Mouse (Mus musculus): ENCODE measurements around the gene Gm9817.

DNA sequence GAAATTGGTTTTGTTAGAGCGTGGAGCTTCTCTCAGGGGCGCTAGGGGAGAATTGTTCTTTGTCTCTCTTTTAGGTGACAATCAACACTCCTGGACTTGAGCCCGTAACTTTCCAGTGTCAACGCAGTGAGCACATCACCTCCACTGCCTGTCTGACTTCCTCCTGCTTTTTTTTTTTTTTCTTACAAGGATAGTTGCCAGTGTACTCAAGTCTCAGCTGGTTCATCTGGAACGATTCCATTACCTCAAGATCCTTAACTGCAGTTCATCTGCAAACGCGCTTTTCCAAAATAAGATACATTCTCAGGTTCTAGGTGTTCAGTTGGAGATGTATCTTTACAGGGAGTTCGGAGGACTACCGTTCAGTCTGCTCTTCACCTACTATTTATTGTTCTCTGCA lies 16.5 kb downstream of the Gm9817 start:
- no peak for TF ChIP-seq CEBPB (IDR thresholded peaks at IDR 0.05; ENCODE audit: insufficient read depth, poor library complexity, severe bottlenecking)
- TF ChIP-seq POLR2A (IDR thresholded peaks at IDR 0.05; ENCODE audit: insufficient read length, low read depth): no peak
- TF ChIP-seq MAX (IDR thresholded peaks at IDR 0.05; ENCODE audit: low read depth): no peak
- no peak for TF ChIP-seq POLR2AphosphoS2 (IDR thresholded peaks at IDR 0.05; ENCODE audit: insufficient read length, low read depth)
- TF ChIP-seq TCF12 (IDR thresholded peaks at IDR 0.05; ENCODE audit: insufficient read depth, poor library complexity, severe bottlenecking): no peak
- no peak for TF ChIP-seq USF1 (IDR thresholded peaks at IDR 0.05; ENCODE audit: low read depth)
- no peak for TF ChIP-seq MYOG (IDR thresholded peaks at IDR 0.05; ENCODE audit: control insufficient read depth in 1 of 3, insufficient read depth in 1 of 3, insufficient read length in 2 of 3, low read depth in 2 of 3)
- no peak for TF ChIP-seq SRF (IDR thresholded peaks at IDR 0.05; ENCODE audit: control insufficient read depth, insufficient read length, low read depth)
- no peak for TF ChIP-seq REST (IDR thresholded peaks at IDR 0.05; ENCODE audit: insufficient read depth, insufficient read length)

Measured in myocyte (in vitro differentiated cells).